Mouse (Mus musculus) CD4-positive helper T cell, adult 2 months (primary cell): ENCODE results near the gene Clk4.

Experiments
- DNase-seq: peaks from one replicate; pipeline ENCODE4 v3.0.0-alpha.2; 2012; ENCODE audit warnings: low read depth, missing footprints, low spot score

The Clk4 gene

DNA sequence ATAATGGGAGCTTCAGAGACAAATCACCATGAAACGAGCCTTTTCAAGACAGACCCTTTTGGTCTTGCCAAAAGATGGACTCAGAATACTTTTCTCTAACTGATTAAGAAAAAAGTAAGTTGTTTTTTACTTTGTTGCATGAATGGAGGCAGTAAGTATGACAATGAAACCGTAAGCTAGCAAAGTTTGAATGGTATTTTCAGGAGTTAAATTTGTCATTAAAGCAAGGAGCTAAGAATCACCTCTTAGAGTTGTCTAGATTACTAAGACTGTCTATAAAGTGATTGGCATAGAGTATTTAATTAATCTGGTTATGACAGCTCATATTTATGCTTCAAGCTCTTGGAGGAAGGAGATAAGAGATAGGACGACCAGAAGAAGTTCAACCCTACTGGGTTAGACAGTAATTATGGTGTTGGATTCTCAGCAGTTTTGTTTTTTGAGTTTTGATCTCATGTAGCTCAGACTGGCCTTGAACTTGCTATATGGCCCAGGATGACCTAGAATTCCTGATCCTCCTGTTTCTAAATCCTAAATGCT, at the start of gene Clk4:
TSS of gene Clk4 (plus strand) at position 51 of the 540 bp plus-strand sequence.
- no peak for DNase-seq

DNA sequence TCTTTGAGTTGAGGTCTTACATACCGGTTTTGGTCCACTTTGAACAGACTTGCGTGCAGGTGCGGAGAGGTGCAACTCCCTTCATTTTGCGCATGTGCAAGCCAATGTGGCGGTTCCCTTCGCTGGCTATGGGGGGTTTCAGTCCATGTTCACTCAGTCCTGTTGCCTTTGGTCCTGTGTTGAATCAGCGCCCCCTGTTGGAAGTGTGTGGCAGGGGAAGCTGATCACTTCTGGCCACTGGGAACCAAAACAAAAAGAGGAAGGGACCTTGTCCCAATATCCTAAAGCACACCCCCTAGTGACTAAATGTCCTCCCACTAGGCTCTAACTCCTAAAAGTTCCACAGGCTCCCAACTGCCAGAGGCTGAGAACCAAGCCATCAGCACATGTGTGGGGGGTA, 47.5 kb upstream of the Clk4 start:
- no peak for DNase-seq

DNA sequence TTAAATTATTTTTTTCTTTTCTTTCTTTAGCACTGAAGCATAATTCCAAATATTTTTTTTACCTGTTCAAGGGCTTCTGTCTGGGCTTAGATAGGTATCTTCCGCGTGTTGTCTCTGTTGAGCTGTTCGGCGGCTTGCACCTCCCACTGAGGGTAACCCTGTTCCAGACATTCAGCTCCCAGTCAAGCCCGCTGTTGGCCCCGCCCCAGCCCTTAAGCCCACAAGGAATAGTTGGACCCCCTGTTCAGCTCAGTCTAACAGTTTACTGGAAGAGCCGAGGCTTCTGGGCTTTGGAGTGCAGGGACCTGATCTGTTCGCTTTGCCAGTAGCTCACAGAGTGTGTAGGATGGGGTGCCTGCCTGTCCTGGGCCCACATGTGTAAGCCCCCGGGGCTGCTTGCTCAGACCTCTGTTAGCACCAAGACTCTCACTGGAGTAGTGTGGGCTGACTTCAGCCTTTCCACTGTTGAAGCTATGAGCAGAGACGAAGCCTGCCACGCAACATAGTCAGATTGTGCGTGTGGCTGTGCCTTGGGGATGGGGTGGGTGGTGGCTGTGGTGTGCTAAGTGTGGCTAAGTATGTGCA, 42.0 kb upstream of the Clk4 start:
- no peak for DNase-seq

DNA sequence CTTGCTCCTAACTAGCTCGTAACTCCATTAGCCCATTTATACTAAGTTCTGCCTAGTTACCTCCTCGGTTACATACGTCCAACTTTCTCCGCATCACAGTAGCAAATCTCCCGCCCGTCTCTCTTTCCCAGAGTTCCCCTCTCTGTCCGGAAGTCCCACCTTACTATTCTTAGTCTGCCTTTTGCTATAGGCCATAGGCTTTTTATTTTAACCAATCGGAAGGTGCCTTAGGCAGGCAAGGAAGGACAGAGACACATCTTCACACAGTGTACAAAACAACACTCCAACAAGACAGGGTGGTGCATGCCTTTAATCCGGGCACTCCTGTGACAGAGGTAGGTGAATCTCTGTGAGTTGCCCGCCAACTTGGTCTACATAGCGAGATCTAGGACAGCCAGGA, 41.2 kb upstream of the Clk4 start, which contains the start of gene Gm12569:
TSS of gene Gm12569 (plus strand) at position 166 of the 400 bp plus-strand sequence.
- DNase-seq: no peak

DNA sequence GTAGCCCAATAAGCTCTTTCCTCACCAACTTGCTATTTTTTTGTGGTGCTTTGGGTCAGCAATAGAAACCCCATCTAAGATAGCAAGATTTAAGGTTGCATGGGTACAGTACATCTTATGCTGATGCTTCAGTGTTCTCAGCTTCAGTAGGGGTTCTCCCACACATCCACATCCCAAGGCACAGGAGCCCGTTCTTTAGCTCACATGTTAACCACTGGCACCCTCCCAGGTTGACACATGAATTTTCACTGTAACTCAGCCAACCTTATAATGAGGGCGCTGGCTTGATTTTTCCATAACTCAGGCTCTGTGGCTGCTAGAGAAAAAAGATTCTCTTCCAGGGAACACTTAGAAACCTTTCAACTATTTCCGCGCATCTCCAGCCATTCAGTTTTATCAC, 34.4 kb upstream of the Clk4 start:
- no peak for DNase-seq

DNA sequence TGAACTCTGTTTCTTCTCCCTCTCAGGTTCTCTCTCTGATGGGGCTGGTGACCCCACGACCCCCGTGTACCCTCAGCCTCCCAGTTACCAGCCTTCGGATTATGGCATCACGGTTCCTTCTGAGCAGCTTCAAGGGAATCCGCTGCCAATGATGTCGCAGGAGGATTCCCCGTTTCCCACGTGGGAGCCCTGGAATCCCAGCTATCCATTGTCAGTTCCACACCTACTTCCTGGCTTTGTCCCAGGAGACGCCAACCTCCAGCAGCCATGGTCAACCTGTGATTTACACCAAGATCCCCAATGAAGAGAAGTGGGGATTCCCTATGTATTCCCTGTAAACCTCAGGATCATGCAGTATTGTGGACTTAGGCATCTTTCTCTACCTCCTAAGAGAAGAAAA, 26.9 kb upstream of the Clk4 start:
- DNase-seq: no peak

DNA sequence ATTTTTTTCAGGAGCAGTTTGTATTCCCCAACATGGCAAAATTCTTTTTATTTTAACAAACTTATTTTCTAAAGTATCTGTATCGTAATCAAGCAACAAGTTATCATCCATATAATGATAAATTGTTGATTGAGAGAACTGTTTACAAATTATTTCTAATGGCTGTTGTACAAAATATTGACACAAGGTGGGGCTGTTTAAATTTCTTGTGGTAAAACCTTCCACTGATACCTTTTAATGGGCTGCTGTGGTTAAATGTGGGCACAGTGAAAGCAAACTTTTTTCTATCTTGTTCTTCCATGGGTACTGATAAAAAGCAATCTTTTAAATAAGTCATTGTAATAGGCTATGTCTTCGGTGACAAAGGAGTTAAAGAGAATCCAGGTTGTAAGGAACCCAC, 18.6 kb upstream of the Clk4 start:
- DNase-seq: peak; percentile 20

DNA sequence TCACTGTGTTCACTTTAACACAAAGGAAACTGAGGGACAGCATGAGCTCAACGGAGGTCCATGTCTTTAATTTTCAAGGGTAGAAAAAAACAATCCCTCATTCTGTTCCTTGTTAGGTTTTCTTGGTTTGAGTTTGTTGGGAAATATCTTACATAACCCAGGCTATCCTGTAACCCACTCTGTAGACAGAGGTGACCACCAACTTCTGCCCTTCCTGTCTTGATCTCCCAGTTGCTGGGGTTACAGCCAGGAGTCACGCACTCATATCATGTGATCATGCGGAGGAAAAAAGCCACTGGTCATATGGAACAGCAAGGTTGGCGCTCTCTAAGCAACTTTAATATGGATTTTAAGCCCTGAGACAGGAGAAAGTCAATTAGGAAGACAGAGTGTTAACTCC, 4.5 kb upstream of the Clk4 start:
- DNase-seq: no peak

DNA sequence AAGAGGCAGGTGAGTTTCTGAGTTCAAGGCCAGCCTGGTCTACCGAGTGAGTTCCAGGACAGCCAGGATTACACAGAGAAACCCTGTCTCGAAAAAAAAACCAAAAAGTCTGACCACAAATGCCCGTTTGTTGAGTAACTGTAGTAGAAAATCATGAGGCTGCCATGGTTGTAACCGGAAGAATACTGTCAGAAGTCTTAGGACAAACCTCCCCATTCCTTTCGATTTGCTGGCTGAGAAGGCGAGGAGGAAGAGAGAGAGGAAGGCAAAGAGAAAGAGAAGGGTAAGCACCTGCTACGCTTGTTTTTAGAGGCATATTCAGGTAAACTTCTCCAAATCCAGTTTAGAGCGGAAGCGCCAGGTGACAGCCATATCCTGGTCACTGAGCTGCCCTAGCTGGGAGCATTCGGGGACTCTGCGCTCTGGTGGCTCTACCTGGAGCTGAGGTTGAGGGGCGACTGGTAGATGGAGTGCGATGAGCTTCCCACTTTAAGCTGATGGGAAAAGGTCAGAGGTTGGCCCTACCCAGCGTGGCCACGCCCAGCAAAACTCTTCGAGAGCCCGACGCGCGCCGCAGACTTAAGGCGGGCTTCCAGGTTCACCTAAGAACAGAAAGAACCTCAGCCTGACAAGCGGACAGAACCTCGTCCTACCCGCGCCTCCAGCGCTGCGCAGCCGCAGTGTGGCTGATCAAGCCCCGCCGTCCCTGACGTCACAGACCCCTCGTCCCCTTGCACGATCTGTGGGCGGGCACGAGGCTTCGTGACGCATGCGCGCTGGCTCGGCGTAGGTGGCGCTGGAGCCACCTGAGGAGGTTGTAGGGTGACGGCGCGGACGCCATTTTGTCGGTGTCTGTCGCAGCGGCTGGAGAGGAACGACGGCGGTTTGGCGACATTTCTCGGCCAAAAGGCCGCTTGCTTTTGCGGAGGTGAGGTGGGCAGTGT, 1.1 kb downstream of the Clk4 start, which contains the start of gene BC049762:
TSS of gene BC049762 (minus strand) at position 705 of the 944 bp plus-strand sequence.
- DNase-seq: peak; percentile 100

DNA sequence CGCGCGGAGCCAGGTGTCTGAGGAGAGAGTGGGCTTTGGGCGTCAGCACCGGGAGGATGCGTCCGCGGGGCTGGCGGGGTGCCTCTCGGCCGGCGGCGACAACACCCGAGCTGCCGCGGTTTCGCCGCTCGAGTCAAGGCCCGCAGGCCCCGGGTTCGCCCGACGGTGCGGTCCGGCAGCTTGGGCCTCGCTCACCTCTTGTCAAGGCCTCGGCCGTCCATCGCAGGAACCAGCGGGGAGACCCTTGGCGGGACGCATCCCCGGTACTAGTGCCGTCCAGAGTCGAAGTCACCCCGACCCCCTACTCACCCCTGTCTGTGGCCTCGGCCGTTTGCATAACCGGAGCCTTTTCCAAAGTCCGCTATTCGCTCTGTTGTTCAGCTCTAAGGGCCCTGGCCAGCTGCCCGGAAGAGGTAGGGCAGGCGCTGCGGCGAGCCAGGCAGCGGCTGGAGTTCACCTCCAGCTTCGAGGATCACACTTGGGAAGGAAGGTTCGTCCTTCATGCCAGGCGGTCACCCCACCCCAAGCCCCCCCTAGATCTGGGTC, 1.8 kb downstream of the Clk4 start:
- no peak for DNase-seq

DNA sequence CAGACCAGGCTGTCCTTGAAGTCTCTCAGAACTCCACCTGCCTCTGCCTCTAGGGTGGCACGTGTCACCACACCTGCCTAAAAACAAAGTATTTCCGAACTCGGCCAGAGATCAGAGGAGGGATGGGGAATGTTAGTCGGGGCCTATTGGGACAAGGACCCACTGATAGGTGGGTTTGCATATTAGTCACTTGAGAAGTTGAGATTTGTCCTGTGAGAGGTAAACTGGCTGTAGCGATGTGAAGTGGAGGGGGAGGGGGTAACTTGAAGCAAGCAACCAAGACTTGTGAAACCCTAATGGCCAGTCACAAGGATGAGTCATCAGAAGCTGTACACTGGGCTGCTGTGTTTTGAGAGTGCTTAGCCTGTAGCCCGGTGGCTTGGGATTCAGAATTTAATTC, 2.8 kb downstream of the Clk4 start:
- peak; percentile 57 for DNase-seq

DNA sequence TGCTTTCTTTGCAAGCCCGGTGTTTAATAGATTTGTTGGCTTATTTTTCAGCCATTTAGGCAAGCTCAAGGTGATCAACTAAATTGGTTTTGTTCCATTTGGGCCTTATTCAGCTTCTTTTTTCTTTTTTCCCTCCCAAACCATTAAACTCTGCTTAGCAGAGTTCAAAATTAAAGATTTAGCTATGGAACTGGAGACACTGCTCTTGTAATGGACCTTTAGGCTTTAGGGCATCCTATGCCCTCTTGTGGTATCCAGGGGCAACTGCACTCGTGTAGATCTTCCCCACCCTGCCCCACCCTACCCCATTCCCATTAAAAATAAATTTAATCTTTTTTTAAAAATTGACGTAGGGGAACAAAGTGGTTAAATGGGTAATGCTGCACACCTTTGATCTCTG, 3.8 kb downstream of the Clk4 start:
- peak; percentile 27 for DNase-seq

DNA sequence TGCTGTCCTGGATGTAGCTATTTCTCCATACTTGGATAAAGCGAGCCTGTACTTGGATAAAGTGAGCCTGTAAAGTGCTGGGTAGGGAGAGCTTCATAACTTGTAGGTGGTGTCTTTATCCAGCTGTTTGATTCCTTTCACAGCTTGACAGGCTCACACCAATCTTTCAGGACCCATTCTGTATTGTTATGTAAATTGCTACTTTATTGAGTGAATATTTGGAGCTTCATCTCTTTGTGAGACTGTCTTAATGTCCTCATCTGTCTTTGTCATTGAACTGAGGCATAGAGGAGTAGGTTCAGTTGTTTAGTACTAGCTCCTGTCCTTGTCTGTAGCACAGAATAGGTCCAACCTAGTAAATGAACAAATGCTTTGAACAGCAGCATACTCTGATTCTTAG, 12.9 kb downstream of the Clk4 start:
- no peak for DNase-seq

DNA sequence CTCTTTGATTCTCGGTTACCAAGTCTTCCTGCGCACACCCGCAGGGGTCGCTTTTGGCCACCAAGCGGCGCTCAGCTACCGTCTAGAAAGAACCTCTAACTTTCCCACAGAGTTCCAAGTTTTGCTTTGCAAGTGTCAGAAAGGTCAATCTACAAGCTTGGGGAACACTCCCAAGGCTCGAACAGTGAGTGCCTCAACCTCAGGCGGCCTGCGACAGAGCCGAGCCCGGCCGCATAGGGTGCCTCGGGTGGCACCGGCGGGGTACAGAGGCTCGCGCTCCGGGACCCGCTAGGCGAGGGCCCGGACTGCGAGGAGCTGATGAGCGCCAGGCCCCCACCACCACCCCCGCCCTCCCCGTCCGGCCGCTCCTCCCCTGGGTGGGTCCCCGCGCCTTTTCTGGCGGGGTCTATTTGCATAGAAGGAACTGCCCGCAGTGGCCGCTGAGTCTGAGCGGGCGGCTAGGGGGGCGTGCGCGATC, 28.1 kb downstream of the Clk4 start, which contains the start of gene Col23a1:
TSS of gene Col23a1 (plus strand) at position 357 of the 478 bp plus-strand sequence.
- DNase-seq: peak; percentile 13

DNA sequence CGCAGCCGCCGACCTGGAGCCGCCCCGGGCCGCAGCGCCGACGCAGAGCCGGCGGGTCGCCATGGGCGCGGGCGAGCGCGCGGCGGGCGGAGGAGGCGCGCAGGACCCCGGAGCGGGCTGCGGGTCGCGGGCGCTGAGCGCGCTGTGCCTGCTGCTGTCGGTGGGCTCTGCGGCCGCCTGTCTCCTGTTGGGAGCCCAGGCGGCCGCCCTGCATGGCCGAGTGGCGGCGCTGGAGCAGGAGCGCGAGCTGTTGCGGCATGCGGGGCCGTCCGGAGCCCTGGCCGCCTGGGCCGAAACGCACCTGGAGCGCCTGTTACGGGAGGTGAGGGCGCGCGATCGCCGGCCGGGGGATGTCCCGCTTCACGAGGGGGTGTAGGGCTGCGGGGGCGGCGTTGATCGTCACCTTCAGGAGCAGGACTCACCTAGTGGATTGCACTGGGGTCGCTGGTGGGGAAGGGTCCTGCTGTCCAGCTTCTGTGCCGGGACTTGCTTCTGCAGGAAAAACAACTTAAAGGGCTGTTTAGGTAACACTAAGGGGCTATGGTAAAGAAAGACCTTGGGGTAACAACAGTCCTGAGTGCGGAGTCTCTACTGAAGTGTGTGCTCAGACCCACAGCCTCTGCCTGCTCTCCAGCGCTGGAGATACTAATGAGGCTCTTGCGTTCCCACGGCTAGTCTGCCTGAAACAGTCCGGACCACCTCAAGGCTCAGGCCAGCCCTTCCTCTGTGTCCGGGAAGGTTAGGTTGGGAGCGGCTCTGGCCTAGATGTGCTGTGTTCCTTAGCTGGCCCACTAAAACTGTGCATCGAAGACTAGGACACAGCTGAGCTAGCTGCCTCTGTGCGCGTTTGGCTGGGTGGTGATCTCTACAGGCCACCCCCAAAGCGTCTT, 28.8 kb downstream of the Clk4 start:
- DNase-seq: no peak

DNA sequence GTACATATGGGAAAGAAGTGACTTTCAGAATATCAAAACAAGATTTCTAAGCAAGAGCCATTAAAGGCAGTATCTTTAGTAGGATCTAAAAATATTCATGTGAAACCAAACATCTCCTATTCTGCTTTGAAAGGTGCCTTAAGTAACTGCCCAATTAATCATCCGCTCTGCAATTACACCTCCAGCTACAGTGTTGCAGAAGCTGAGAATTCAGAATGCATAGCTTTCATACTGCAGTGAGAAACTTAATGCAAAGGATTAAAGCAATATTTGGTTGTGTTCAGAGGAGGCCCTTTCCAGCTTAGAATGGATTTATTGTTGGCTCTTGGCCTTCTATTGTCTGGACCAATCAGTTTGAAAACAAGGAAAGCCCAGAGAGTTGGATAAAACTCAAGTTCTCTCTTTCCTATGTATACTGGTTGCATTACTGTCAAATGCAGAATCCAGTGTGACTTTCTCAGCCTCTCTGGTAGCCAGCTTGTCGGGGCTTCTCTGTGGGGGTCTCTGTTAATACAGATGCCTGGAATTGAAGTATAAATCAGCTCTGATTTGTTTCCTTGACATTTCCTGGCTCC, 32.5 kb downstream of the Clk4 start:
- no peak for DNase-seq

DNA sequence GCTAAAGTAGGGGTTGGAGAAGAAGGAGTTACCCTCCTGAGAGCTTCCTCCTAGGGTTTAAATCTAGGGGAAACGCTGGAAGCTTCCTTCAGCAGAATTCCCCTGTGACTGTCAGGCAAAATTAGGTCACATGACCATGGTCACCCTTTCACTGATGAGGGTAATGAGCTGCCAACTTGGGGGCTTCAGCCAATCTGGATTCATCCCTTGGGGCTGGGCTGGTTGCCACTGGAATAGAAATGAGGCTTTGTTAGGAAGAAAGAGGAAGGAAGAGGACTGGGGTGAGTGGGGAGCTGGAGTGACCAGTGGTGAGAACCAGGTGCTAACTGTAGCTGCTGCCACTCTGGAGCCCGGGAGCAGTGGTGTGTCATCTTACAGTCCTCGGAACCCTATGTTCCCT, 34.2 kb downstream of the Clk4 start:
- DNase-seq: no peak

DNA sequence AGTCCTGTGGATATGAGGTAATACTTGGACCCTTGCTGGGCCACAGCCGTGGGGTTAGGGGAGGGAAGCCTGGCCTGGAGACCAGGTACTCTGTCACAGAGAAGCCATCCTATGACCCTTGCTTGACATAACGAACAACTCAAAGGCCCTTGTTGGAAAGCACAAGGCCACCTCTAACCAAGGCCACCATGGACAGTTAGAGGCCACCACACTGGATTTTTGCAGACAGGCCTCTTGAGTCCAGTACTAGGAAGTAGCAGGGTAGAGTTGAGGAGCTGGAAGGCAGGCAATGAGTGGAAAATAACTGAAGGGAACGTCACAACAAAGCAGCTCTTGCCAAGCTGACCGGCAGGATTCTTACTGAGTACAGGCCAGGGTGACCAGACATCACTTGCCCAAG, 37.2 kb downstream of the Clk4 start:
- no peak for DNase-seq

DNA sequence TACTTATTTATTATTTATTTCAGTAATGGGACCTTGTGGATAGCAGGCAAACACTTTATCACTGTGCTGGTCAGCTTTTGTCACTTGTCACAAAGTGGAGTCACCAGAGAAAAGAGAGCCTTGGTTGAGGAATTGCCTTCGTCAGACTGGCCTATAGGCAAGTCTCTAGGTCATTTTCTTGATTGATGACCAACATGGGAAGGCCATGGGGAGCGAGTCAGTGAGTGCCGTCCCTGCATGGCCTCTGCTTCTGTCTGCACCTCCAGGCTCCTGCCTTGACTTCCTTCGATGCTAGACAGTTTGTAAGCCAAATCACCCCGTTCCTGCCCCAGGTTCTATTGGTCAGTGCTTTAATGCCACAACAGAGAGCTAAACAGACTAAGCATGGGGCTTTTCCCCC, 40.9 kb downstream of the Clk4 start:
- no peak for DNase-seq

DNA sequence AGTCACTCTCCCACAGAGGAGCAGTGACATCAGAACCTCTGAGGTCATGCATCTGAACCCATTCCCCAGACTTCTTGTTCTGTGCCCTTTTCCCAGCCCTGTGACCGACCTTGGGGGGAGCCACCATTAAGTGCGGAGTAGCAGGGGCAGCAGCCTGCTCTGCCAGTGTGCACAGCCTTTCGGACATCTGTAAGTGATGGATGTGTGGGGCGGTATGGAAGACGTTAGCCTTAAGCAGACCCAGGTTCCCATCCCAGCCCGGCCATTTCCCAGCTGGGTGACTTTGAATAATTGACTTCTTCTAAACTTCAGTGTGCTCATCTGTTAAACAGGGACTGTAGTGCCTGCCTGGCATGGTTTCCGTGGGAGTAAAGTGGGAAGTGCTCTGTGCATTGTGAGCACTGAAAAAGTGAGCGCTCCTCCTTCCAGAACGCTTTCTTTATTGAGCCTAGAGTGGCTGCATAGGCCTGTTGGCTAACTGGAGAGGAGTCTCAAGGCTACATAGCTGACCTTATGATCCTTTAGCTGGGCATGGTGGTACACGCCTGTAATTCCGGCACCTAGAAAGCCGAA, 42.5 kb downstream of the Clk4 start:
- no peak for DNase-seq
